Mouse (Mus musculus) G1E (cell line): ENCODE measurements around the gene Olfr716.
"Not testable (repeated sequence)": the region's sequence is repeated elsewhere in the genome, so short reads cannot be mapped to it uniquely, and the experiment has no call there.

ENCODE experiments used
- CTCF ChIP-seq: IDR thresholded peaks from 2 replicates; pipeline ENCODE4 v1.5.1; 2012; ENCODE audit warnings: low read depth, low read length, inconsistent platforms, mixed read lengths
- GATA1 ChIP-seq: IDR thresholded peaks from 2 replicates; pipeline ENCODE4 v1.6.1; 2012; ENCODE audit warnings: borderline replicate concordance, low read length, inconsistent platforms, mixed read lengths
- TAL1 ChIP-seq: conservative IDR thresholded peaks from 2 replicates; pipeline ENCODE4 v1.6.1; 2012; ENCODE audit warnings: low read depth, low read length, inconsistent platforms, mixed read lengths

GRCm38 (mm10) chr7:107138027-107138426 is at the start of gene Olfr716:
- not testable (repeated sequence) for TF ChIP-seq CTCF, GATA1, TAL1
